Mouse (Mus musculus): ENCODE results near the gene Lrrc23.

GRCm38 (mm10) chr6:124828101-124828592 lies 48.6 kb upstream of the Lrrc23 start:
- TF ChIP-seq POLR2A (IDR thresholded peaks at IDR 0.05; ENCODE audit: borderline replicate concordance, extremely low read depth, insufficient read depth, insufficient read length, poor library complexity, severe bottlenecking) (no peak), CTCF (IDR thresholded peaks at IDR 0.05; ENCODE audit: borderline replicate concordance, extremely low read depth, insufficient read depth, insufficient read length) (no peak)

Measured in brain, embryonic 14.5 days (tissue).